Mouse (Mus musculus): Measurements from ENCODE around the gene Lin28b.
A peak's percentile ranks its signal among the peaks of the same experiment; 100 is the strongest.
"Not testable (repeated sequence)": the region's sequence is repeated elsewhere in the genome, so short reads cannot be mapped to it uniquely, and the experiment has no call there.

The Lin28b gene

DNA sequence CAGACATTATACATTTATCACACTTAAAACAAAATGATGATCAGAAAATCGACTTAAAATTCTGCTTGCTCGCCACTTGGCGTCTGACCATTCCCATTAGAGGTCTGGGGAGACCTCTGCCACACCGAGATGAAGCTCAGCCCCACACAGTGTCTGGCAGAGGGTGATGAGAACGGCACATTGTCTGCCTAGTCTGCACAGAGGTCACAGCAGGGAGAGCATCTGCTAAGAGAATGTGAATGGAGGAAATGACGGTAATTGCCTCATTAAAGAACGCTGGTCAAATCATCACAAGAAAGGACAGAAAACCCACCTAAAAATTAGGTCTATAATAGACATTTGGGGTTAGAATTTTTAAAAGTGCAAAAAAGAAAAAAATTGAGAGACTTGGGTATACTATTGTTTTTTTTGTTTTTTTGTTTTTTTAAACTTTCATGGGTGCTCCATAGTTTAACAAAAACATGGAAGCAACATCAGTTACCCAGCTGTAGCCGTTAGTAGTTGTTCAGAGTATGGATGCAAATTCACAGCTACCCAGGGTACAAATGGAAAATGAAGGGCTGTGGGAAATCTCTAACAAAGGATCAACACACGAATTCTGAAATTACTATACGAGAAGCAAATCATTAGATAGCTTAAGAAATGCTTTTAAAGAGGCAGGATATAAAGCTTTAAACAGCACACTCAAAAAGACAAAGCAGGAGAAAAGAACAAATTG is 75.4 kb downstream of the Lin28b start:
- DNase-seq (ENCODE audit: low spot score) = no peak

DNA sequence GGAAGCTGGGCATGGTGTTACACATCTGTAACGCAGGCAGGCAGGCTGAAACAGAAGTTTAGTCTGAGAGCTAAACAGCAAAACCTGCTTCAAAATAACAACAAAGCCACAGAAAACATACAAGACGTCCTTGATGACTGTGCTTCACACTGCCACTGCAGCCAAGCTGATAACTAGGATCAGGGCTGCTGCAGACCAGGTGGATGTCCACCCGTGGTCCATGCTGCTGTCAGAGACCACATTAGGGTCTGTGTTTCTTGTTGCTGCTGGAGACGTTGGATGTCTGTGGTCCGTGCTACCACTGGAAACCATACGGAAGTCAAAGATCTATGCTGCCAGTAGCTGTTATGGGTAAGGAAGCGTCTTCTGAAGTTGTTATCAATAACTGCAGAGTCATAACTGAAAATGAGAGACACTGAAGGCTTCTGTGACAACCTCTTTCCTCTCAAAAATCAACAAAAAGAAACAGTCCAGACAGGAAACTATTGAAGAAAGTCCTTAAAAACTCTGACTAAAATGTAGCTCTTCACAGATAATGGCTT is 86.4 kb downstream of the Lin28b start:
- no peak for DNase-seq (ENCODE audit: low spot score)

DNA sequence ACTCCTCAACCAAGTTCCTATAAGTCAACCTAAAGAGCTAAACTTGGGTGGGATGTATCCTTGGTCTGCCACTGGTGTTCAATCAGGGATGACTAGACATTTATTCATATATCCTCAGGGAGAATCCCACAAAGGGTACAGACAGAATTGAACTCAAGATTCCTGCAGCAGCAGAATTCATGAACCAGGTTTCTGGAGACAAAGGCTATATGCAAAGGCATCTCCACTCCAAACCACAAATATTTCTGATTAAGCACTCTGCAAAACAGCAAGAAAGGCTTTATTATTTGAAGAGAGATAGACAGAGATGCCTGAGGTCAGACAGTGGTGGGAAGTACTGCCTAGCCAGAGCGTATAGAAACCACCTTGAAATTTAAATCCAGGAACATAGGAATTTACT is 88.0 kb downstream of the Lin28b start:
- DNase-seq (ENCODE audit: low spot score) = no peak

DNA sequence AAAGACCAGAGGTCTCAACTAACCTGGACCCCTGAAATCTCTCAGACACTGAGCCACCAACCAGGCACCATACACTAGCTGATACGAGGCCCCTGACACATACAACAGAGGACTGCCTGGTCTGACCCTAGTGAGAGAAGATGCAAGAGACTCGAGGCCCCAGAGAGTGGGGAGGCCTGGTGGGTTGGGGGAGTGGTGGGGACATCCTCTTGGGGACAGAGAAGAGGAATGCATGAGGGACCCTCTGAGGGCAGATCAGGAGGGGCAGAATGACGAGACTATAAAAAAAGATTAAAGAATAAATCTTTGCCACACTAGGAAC is 103.6 kb downstream of the Lin28b start:
- no peak for DNase-seq (ENCODE audit: low spot score)

DNA sequence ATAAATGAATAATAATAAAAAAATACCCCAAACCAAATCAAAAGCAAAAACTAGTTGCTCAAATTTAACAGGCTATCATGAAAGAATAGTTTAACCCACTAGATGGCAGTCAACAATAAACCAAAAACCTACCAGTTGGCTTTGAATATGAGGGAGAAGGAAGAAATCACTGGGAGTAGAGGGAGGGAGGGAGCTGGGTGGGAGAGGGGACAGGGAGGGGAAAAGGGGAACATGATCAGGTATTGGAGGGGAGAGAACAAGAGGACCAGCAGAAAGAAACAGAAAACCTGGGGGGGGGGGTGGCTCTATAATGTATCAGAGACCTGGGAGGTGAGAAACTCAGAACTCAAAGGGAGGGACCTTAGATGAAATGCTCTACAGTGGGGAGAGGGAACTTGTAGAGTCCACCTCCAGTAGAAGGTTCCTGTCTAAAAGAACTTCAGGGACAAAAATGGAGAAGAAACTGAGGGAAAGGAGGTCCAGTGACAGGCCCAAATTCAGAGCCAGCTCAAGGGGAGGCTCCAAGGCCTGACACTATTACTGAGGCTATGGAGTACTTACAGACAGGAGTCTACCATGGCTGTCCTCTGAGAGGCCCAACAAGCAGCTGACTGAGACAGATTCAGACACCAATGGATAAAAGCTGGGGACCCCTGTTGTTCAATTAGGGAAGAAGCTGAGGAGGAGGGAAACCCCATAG is 104.1 kb downstream of the Lin28b start:
- no peak for DNase-seq (ENCODE audit: low spot score)

DNA sequence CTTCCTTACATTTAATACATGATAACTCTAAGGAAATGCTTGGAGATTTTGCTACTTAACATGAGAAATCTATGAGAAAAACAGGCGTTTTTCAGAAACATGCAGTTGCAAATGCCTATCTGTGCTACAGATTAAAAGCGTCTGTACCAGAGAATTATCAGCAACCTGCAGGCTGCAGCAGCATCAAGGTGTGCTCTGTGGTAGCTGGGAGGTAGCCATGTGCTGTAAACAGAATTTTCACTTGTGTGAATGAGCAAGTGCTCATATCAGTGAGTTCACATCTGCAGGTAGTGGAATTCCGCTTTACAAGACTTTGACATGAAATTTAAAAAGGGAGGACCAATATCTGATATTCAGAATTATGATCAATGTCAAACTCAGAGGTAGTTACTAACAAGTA is 107.9 kb downstream of the Lin28b start:
- DNase-seq (ENCODE audit: low spot score) = no peak

DNA sequence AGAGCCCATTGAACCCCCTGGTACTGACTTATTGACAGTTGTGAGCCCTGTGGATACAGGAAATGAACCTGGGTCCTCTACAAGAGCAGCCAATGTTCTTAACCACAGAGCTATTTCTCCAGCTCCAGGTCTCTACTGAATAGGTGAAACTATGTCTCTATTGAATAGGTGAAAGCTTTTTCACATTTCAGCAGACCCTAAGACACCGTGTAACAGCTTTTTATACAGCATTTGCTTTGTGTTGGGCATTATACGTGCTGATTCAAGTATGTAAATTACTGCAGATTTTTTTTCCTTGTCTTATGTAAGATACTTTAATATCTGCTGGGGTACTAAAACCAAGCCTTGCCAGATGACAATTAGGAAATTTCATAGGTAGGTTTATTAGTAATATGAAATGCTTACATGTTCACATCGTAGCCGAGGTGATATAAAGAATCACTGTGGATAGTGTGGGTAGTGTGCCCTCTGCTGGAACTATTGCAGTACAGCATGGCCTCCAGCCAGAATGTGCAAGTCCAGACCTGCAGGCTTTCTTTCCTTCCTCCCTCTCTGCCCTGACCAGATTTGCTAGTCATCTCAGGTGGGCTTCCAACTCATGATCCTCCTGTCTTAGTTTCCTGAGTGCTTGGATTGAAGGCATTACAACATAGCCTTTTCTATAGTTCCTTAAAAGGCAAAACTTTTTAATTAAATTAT is 113.1 kb downstream of the Lin28b start:
- DNase-seq (ENCODE audit: low spot score) = peak; percentile 2

DNA sequence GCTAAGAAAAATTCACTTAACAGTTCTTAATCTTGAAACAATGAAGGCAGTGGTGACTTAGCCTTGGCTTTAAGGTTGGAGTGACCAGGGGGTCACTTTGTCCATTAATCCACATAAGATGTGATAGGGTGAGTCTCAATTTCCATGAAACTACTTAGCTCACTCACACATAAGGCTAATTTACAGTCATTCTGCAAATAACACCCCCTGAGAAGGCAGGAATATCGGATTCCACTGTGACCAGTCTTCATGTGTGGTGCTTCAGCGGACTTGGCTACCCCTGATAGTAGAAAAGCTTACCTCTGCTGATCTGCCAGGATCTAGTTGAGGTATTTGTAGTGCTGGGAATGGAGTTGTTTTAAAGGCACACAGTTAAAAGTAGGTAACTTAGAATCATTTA is 115.7 kb downstream of the Lin28b start:
- no peak for DNase-seq (ENCODE audit: low spot score)

DNA sequence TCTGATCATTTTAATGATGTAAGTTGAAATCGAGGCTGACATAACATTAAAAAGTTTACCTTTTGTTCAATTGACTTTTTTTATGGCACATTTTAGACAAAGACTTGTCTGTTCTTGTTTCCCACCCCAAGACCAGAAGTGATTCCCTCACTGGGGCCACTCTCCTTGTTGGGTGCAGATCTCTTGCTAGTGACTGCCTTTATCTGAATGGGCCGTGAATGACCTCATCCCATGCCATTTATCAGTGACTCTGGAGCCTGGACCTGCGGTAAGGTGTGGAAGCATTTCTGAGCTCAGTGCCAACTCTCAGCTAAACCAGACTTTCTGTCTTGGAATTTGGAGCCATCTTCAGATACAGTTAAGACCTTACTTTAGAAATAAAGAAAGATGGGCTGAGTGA is 116.6 kb downstream of the Lin28b start:
- DNase-seq (ENCODE audit: low spot score) = no peak

DNA sequence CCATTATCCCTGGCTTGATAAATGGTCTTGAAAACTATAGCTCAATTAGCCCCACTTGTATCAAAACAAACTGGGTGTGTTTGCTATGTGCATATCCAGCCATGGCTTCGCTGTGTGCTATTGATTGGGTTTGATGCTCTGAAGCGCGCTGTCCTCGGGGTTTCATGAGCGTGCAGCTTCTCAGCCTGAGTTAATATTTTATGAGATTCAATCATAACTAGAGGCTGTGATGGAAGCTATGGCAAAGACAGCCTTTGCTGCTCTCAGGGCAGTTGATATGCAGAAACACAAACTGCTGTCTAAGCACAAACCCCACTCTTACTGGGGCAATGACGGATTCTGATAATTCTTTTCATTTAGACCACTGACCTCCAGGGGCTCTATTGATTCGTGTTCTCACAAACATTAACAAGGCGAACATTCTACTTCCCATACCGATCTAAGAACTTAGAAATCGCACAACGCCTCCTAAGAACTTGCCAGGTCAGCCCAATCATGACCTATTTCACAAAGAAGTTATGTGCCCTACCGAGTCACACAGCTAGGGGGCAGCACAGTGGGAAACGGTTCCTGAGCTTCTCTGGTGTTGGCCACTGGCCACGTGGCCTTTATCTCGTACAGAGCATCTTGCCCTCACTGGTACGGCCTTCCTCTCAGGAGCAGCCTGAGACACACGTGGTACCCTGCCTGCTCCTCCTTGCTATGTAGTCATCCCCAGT is 119.0 kb downstream of the Lin28b start:
- DNase-seq (ENCODE audit: low spot score) = no peak

DNA sequence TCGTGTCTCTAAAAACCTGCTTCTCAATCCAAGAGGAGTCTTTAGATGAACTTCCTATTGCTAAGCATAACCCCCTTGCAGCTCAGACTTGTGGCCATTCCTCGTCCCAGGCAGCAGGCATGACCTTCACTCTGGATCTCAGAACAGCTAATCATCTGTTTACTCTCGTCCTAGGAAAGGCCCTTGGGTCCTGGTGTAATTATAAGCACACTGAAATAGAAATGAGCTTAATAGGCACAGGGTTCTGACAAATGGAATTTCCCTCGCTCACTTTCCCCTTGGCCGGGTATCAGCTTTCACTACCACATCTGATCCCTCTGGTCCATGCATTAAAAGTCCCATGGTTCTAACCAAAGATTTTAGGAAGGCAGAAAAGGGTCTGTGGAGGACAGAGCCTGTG is 122.8 kb downstream of the Lin28b start:
- DNase-seq (ENCODE audit: low spot score) = no peak

DNA sequence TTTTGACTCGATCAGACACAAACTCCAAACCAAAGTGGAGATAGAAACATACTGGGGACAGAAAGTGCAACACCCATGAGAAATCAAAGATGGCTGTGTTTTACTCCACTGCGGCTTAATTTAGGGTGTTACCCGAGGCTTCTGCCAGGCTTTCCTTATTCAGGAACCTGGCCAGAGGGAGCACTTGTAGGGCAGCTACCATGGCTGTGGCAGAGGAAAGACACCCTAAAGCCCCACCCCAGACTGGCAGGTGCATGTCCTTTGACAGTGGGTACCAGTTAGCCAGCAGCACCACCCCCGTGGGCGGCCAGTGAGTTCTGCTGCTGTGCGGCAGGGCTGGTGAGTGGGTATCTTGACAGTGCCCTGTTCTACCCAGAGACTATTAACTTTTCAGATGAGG is 130.1 kb downstream of the Lin28b start:
- no peak for DNase-seq (ENCODE audit: low spot score)

DNA sequence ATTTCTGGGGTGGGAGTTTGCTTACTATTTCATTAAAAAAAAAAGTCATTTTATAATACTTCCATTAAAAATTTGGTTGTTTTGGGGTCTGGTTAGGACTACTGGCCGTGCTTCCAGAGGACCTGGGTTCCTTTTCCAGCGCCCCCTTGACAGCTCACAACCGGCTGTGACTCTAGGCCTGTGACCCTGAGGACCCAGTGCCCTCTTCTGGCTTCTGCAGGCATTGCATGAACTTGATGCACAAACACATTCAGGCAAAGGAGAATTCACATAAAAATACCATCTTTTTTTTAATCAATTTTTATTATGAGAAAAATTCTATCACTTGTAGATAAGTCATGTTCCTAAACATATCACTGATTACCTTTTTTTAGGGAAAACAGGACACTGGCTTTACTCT is 138.1 kb downstream of the Lin28b start:
- not testable (repeated sequence) for DNase-seq (ENCODE audit: low spot score)

DNA sequence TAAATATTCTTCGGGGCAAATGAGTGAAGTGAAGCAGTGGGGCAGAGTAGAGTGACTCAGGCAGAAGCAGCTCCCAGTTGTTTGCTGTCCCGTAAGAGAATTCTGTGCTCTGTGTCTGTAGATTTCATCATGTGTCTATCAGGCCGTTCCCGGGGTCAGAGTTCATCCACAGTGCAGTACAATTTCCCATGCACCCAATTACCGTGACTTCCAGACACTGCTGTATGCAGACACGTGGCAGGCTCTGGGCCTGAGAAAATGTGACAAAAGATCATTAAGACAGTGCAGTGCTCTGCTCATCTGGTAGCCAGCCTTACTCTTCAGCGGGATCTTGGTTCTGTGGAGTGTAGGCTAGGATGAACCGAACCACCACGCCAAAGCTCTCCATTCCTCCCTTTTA is 141.0 kb downstream of the Lin28b start:
- DNase-seq (ENCODE audit: low spot score) = no peak

DNA sequence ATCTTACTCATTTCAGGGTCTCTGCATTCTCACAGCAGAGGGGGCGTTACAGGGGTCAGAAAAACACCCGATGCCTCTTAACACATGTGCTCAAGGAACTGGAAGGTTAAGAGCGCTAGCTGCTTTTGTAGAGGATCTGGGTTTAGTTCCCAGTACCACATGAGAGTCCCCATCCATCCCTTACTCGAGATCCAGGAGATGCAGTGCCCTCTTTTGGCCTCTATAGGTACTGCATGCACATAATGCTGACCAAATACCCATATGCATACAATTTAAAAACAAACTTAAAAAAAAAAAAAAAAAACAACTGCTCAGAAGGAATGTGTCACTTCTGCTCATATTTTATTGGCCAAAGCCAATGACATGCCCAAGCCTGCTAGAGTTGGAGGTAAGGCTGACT is 141.8 kb downstream of the Lin28b start:
- DNase-seq (ENCODE audit: low spot score) = no peak

DNA sequence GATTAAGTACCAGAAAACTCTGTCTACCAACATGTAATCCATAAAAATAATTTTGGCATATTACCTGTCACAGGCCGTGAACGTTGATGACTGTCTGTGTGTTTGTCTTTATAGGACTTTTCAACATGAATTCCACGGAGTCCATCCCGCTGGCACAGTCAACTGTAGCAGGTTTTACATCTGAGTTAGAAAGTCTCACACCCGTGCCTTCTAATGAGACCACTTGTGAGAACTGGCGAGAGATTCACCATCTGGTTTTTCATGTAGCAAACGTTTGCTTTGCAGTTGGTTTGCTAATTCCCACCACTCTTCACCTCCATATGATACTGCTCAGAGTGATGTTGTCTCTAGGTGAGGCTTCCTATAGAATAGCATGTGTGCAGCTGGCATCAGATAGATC is 147.1 kb downstream of the Lin28b start:
- no peak for DNase-seq (ENCODE audit: low spot score)

DNA sequence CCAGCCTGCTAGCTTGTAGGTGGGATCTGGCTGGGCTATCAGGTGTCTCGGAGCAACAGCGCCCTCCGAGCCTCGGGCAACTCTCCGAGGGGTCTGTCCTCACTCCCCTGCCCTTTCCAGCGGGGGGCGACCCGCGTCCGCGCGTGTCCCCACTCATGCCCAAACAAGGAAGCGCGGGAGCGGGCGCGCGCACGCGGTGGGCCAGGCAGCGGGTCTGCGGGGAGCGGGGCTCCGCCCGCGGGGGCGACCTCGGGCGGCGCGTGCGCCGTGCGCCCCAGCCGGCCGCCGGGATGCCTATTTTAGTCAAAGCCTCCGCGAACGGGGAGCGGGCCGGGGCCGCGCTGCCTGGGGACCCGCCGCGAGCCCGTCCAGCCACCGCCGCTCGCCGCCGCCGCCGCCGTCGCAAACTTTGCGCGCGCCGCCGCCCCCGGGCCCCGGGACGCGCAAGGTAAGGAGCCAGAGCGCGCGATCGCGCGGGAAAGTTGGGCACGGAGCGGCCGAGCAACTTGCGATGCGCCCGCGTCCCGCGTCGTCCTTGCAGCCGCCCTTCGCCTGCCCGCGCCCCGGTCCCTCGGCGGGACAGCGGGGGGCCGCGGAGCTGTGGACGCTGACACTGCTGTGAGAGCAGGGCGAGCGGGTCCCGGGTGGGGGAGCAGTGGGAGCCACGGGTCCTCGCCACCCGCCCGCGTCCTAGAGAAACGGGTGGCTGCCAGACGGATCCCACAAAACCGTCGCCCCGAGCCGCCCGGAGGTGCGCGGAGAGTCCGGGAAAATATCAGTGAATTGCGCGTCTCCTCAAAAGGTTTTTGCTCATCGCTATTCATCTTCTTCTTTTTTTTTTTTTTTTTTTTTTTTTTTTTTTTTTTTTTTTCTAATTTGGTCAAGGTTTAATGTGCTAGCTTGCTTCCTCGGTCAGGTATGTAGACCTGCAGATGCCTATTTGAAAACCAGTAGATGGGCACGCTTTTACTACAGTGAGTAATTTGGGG is 150.5 kb downstream of the Lin28b start, which contains the start of gene Bves:
TSS of gene Bves (plus strand) at position 339 of the 989 bp plus-strand sequence.
- DNase-seq (ENCODE audit: low spot score) = no peak

DNA sequence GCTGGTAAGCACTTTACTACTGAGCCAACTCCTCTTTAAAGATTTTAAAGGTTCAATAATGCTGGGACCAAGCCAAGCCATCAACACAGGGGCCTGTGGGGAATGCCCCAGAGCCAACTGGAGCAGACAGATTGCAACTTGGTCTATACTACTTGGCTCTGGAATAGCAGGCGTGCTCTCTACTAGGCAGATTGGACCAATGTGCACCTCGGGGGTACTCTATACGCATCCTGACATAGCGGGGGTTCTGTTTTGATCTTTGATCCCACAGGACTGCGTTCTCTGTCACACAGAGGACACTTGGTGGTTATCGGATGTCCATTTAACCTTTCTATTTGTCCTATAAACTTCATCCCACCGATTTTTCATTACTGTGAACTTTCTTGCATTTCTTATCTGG is 151.3 kb downstream of the Lin28b start:
- DNase-seq (ENCODE audit: low spot score) = no peak

DNA sequence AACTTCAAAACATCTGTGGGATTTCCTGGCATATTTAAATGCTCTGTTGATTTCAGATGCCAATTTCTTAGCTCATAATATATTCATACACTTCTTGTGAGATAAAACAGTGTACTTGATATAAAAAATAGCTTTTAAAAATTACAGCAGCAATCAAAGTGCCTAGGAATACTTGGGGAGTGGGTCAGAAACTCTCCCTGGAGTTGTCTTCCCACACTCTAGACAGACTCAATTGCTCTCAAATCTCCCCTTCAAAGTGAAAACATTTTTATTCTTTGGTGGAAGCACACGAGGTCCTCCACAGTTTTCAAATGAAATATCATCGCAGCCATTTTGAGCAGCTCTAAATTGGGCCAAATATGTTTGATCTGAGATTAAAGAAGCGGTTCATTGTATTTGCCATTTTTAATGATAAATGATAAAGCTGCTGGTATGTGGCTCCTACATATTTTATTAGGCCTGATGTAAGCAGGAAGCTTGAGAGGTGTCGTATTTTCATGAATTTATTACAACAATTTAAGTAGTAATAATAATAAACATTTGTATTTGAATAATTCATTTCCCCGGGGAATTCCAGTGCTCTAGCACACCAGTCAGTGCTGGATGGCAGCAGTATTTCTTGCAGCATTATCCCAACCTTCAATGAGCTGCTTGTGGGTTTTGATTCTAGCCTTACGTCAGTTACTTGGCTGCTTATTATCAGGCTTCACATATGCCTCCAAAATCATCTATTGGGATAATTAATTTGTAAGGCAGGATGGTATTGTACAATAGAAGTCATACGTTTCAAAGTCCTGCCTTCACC is 157.8 kb downstream of the Lin28b start:
- DNase-seq (ENCODE audit: low spot score) = no peak
